Mouse (Mus musculus): ENCODE results near the gene Gna15.

Gna15 gene

DNA sequence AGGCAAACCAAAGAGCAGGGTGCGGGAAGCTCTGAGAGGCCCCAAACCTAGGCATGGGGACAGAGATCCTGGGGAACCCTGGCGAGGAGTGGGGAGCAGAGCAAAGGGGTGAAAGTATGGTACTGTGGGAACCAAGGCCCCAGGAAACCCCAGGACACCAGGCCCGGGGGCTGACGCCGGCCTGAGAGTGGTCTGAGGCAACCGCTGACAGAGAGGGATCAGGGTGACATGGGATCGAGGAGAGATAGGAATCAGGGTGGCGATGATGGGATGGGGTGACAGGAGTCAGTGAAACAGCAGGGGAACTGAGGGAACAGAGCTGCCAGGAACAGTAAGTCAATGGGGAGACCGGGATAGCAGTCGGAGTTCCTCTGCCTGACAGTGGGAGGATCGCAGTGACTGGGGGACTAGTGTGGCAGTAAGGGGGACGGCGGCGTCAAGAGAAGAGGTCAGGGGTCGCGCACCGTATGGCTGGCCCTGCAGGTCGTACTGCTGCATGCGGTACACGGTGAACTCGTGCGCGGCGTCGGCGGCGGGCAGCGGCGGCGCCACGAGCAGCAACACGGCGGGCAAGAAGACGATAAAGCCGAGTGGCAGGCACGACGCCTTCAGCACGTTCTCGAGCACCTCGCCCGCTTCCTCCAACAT is 28.3 kb downstream of the Gna15 start:
- no peak for DNase-seq (ENCODE audit: low spot score in 2 of 2)

DNA sequence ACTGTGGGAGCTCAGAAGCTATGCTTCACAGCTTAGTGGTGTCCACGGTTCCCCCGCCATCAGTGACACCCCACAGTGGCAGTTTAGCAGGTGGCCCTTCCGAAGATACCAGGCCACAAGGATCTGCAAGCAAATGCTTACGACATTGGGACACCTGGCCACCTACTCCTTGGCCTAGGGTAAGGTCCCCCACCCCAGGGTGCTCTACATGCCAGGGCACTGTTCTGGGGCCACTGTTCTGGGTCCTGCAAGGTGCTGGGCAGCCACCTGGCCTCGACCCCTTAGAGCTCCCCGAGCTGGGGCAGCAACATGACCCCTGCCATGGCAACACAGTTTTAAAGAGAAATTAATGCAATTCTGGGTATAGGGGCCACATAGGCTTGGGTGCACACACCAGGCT is 28.9 kb downstream of the Gna15 start:
- no peak for DNase-seq (ENCODE audit: low spot score in 2 of 2)

- DNase-seq (ENCODE audit: low spot score in 2 of 2): no peak
Measured at GRCm38 (mm10) chr10:81494260-81495041, 29.6 kb downstream of the Gna15 start.

DNA sequence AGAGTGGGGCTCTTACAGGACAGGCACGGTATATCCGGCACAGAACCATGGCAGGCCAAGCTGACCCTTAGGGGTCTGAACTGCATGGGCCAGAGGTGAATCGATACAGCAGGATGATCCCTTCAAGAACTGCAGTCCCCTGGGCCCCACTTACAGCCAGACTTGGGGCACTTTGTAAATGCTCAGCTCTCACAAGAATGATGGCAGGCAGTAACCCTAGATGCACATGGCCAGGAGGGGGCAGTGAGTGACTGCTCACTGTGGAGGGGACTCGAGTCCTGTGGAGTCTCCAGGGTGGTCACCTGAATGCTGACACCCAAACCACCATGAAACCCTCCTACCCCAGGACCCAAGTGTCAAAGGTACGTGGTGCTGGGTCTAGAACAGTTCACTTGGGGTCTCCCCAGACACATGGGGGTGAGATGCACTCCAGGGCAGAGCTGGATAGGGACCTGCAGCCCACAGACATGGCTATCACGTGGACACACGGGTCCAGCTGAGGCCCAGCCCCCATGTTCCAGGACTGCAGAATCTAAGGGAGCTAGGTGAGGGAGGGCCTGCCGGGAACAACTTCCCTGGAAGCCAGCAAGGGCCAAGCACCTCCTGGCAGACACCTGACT is 30.3 kb downstream of the Gna15 start:
- DNase-seq (ENCODE audit: low spot score in 2 of 2): no peak

DNA sequence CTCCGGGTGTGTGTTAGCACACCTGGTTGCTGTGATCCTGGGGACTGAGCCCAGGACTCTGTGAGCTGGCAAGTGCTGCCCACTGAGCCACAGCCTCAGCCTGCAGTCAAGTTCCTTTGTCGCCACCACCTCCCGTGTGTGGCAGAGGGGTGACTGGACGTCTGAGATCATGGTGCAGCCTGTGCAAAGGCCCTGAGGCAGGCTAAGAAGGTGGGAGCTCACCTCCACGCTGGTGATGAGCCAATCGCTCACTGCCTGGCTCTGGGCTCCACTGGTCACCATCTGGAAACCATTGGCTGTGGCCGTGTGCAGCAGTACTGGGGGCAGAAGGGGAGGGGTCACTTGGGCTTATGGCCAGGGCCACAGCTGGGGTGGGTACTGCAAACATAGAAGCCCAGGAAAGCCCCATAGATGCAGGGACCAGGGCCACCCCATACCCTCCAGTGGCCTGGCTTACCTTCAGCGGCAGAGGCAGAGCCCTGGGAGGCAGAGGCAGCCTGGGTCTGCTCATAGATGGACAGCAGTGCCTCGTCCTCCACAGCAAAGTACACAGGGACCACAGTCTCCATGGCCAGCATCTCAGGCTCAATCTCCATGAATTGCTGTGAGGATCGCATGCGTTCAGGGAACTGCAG is 31.3 kb downstream of the Gna15 start:
- DNase-seq (ENCODE audit: low spot score in 2 of 2): no peak

- DNase-seq (ENCODE audit: low spot score in 2 of 2): no peak
Measured at GRCm38 (mm10) chr10:81491018-81491417, 33.0 kb downstream of the Gna15 start.

GRCm38 (mm10) chr10:81489941-81490340 is 34.1 kb downstream of the Gna15 start:
- DNase-seq (ENCODE audit: low spot score in 2 of 2): no peak

DNA sequence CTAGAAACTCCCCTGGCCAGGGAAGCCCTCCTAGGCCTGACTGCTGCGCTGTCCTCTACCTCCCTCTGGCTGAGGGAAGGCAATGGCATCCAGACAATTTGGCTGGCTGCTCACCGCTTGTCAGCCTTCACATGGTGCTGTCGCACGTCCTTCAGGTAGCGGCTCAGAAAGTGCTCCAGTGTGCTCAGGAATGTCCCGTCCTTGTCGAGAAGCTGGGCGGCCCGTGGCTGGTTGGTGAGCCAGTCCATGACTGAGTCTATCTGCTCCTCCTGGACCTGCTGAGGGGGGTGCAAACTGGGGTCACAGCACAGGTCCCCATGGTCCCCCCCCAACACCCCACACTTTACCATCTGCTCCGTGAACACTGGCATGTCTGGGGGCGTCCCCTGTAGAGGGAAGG is 35.9 kb downstream of the Gna15 start:
- no peak for DNase-seq (ENCODE audit: low spot score in 2 of 2)

GRCm38 (mm10) chr10:81486496-81486895 is 37.5 kb downstream of the Gna15 start:
- no peak for DNase-seq (ENCODE audit: low spot score in 2 of 2)

DNA sequence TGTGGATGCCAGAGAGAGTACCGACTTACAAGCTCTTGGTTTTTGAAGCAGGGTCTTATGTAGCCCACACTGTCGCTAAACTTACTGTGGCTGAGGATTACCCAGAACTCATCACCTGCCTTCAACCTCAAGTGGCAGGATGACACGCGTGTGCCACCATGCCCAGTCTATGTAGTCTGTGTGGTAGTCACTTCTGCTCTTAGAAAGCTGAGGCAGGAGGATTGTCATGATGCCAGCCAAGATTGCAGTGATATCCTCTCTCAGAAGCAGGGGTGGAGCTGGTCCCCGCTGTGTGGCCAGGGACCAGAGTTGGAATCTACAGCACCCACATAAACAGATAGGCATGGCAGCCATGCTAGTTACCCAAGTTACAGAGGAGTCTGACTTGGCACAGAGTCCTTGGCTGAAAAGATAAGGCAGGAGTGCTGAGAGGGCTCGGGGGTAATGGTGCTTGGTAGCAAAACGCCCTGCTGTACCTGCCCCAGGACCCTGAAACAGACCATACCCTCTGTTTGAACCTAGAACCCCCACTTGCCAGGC is 38.5 kb downstream of the Gna15 start:
- no peak for DNase-seq (ENCODE audit: low spot score in 2 of 2)

GRCm38 (mm10) chr10:81485060-81485449 is 39.0 kb downstream of the Gna15 start:
- DNase-seq (ENCODE audit: low spot score in 2 of 2): no peak

GRCm38 (mm10) chr10:81484441-81485059 is 39.5 kb downstream of the Gna15 start:
- DNase-seq (ENCODE audit: low spot score in 2 of 2): no peak

- no peak for DNase-seq (ENCODE audit: low spot score in 2 of 2)
Measured at GRCm38 (mm10) chr10:81483983-81484382, 40.0 kb downstream of the Gna15 start.

- peak in 1 of 2 experiments; percentile 75 for DNase-seq (ENCODE audit: low spot score in 2 of 2)
Measured at GRCm38 (mm10) chr10:81482533-81482889, 41.5 kb downstream of the Gna15 start, which contains the start of gene Celf5. Celf5 (minus strand) TSS chr10:81482709.

- no peak for DNase-seq (ENCODE audit: low spot score in 2 of 2)
Measured at GRCm38 (mm10) chr10:81481605-81482532, 42.2 kb downstream of the Gna15 start.

GRCm38 (mm10) chr10:81474461-81474860 is 49.6 kb downstream of the Gna15 start:
- no peak for DNase-seq (ENCODE audit: low spot score in 2 of 2)

- no peak for DNase-seq (ENCODE audit: low spot score in 2 of 2)
Measured at GRCm38 (mm10) chr10:81473003-81473451, 51.0 kb downstream of the Gna15 start.

DNA sequence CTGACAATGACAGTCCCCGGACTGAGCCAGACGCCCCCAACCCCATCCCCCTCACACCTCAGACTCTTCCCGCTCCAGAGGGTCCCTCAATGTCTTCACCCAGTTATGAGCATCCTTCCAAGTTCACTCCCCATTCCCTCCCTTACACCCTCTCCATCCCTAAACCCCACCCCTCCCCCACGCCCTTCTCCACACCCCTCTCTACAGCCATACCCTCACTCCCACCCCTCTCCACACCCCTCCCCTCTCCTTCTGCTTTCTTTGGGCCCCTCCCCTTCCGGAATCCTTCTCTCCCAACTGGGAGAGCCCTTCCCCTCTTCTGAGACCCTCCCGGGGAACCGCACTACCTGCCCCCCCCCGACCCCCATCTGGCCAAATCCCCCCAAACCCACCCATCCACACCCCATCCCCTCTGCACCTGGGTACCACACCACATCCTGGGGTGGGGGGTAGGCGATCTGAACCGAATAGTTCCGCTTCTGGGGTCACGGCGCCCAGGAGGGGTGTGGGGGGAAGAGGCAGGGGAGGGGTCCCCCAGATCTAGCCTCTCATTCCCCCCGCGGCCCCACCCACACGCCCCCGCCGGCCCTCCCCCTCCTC is 51.5 kb downstream of the Gna15 start:
- DNase-seq (ENCODE audit: low spot score in 2 of 2): no peak

- DNase-seq (ENCODE audit: low spot score in 2 of 2): no peak
Measured at GRCm38 (mm10) chr10:81470454-81470853, 53.6 kb downstream of the Gna15 start.

- DNase-seq (ENCODE audit: low spot score in 2 of 2): no peak
Measured at GRCm38 (mm10) chr10:81469253-81469652, 54.8 kb downstream of the Gna15 start.

All from urinary bladder, adult 18-20 months (tissue).